Mouse (Mus musculus) gastrocnemius, postnatal 36 days (tissue): ENCODE data around the gene Fam120a. TPM values are rescaled to one million over a fixed set of nuclear protein-coding genes. Genes with fewer than 3 reads are reported as not detected.

Experiments
- DNase-seq, 2 experiments: peaks; one replicate each; pipeline ENCODE4 v3.0.0; 2022
- intact Hi-C: fragments of 180-260 bp; cut with DNase I; formaldehyde crosslinking; loops from one replicate; pipeline ENCODE4 v1.15.1; 2025
- long read RNA-seq, 2 experiments: library from polyadenylated mRNA; stranded (forward); transcript quantifications; one replicate each; pipeline ENCODE4 v2.0.0; 2021
- total RNA-seq, 2 experiments: library from RNA; stranded (reverse); gene quantifications; 2 replicates each; pipeline ENCODE4 v1.2.3; 2021

The Fam120a gene
- total RNA-seq = 100 to 1,000 TPM in 1 of 2 experiments, 10 to 100 TPM in 1; 99.8 to 105 TPM
- long read RNA-seq, experiment 1, full-length matches to known transcripts = 9 of 33 reads
- long read RNA-seq, experiment 1, partial matches to known transcripts = 11 of 33 reads
- long read RNA-seq, experiment 1, other reads (novel, unspliced or antisense) = 13 of 33 reads
- long read RNA-seq, experiment 2, full-length matches to known transcripts = 9 of 35 reads
- long read RNA-seq, experiment 2, partial matches to known transcripts = 19 of 35 reads
- long read RNA-seq, experiment 2, other reads (novel, unspliced or antisense) = 7 of 35 reads

GRCm38 (mm10) chr13:48967956-48968749 lies at the start of gene Fam120a:
Gene Fam120a (minus strand): TSS chr13:48968017.
- intact Hi-C loops = loop anchor here (5.0 kb wide), 1 partner anchor 91 kb away; no protein-coding TSS in a partner anchor
- peak; percentile 77 to 83 for DNase-seq

- DNase-seq = no peak
- intact Hi-C loops = loop anchor here (10.0 kb wide), 1 partner anchor 363 kb away; no protein-coding TSS in a partner anchor
Measured at GRCm38 (mm10) chr13:49017375-49017774, 49.6 kb upstream of the Fam120a start.

DNA sequence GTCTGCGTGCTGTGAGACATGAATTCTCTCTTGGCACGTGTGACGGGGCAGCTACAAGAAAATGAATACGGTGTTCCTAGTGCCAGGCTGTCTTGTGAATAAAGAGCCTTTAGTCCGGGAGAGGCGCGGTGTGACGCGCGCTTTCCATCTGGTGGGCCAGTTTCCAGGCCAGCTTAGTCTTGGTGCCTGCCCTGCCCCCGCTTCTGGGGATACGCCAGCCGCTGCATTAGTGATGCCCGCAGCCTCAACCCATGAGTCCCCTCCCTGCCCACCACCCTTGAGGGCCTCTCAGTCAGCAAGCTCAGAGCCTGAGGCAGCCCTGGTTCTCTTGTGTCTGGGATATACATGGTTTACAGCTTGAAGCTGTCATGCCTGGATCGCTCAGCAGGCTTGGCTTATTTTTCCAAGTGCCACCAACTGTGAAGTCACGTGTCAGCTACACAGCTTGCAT lies 48.5 kb upstream of the Fam120a start:
- DNase-seq = peak; percentile 51 to 56
- intact Hi-C loops = loop anchor here (10.0 kb wide), 1 partner anchor 362 kb away; no protein-coding TSS in a partner anchor

DNA sequence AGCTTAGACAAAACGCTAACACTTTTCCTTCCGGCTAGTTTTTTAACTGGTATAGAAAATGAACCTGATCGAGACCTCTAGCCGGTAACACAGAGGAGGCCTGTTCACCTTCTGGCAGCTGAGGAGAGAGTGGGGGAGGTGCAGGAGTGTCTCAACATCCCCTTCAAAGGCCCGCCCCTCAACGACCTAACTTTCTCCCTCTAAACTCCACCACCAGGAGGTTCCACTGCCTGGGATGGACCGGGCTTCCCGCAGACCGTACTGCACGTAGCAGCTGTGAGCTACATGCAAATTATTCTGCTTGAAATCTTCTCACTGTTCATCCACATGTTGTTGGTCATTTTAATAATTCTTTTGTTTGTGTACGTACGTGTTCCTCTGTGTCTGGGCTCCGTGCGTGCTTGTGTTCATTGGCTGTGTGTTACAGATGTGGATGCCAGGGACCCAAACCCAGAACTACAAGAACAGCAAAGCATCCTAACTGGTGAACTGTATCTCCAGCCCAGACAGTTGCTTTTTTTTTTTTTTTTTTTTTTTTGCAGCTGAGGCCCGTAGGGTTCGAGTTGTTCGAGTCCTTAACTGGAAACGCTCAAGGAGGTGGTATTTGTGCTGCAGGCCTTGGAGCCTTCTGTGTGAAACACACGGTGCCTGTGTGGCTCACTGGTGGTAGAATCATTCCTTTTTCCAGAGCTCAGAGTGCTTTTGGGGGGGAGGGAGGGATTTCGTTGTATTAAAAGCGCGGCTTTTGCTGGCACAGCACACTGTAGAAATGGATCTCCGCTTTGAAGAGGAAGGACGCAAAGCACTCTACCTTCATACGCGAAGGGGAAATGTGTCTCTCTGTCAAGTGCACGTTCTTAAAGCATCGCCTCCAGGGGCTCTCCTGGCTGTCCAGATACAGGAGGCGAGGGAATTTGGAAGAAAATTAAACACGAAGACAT lies 47.8 kb upstream of the Fam120a start:
- intact Hi-C loops = loop anchor here (10.0 kb wide), 1 partner anchor 361 kb away; no protein-coding TSS in a partner anchor
- DNase-seq = no peak

- DNase-seq = no peak
- intact Hi-C loops = loop anchor here (10.0 kb wide), 1 partner anchor 358 kb away; no protein-coding TSS in a partner anchor
Measured at GRCm38 (mm10) chr13:49013206-49013794, 45.5 kb upstream of the Fam120a start.

- intact Hi-C loops = no loop called here
- no peak for DNase-seq
Measured at GRCm38 (mm10) chr13:49001691-49002090, 33.9 kb upstream of the Fam120a start.

DNA sequence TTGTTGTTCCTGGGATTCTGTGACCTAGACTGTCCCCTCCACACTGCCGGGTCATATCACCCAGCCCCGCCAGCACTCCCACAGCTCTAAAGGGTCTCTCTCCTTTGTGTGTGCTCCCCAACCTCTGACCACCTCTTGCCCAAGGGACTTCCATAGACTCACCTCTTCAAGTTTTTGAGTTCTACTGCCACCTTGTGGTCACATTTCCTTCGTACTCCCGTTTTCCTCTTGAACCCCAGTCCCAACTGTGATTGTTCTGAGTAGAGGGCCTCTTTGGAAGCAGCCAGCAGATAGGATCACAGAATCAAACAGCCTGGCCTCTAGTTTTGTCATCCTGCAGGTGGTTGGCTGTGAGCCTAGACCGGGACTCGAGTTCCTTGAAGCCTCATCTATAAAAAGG lies 30.8 kb upstream of the Fam120a start:
- intact Hi-C loops = loop anchor here (5.0 kb wide), 2 partner anchors 86 to 101 kb away; no protein-coding TSS in a partner anchor
- peak in 1 of 2 experiments; percentile 29 for DNase-seq

- intact Hi-C loops = loop anchor here (5.0 kb wide), 2 partner anchors 84 to 99 kb away; no protein-coding TSS in a partner anchor
- no peak for DNase-seq
Measured at GRCm38 (mm10) chr13:48996731-48997130, 28.9 kb upstream of the Fam120a start.

GRCm38 (mm10) chr13:48994903-48995302 lies 27.1 kb upstream of the Fam120a start:
- intact Hi-C loops = loop anchor here (5.0 kb wide), 2 partner anchors 83 to 98 kb away; no protein-coding TSS in a partner anchor
- DNase-seq = no peak

- intact Hi-C loops = no loop called here
- no peak for DNase-seq
Measured at GRCm38 (mm10) chr13:48992914-48993313, 25.1 kb upstream of the Fam120a start.

GRCm38 (mm10) chr13:48990138-48990537 lies 22.3 kb upstream of the Fam120a start:
- DNase-seq = no peak
- intact Hi-C loops = no loop called here

GRCm38 (mm10) chr13:48982482-48983098 lies 14.8 kb upstream of the Fam120a start:
- DNase-seq = no peak
- intact Hi-C loops = no loop called here

GRCm38 (mm10) chr13:48979069-48979468 lies 11.3 kb upstream of the Fam120a start:
- DNase-seq = no peak
- intact Hi-C loops = no loop called here

DNA sequence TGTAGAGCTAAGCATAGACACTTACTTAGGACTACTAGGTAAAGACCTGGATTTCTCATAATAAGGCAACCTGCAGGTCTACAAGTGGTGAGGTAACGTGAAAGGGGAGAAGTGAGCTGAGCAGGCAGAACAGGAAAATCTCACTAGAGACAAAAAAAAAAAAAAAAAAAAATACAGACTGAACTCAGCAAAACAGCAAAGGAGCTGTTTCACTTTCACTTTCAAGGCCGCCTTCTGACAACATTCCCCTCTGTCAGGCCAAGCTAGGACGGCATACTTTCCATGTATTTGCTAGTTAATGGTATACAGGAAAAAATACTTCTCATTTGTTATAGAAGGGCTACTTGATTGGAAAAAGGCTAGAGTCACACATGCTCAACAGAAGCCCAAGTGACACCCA lies 10.0 kb upstream of the Fam120a start:
- DNase-seq = no peak
- intact Hi-C loops = no loop called here

DNA sequence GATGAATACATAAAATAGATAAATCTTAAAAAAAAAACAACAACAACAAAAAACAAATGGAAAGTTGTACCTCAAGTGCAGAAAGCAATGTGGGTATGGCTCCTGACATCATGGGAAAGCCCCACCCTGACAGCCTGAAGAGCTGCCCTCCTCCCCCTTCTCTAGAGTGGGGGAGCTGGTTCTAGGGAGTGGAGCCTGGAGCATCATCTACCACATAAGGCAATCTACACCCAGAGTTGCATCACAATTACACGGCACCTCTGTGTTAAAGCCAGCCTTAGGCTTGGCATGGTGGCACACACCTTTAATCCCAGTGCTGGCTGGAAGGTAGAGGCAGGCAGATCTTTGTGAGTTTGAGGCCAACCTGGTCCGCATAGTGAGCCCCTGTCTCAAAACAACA lies 6.9 kb upstream of the Fam120a start:
- intact Hi-C loops = no loop called here
- no peak for DNase-seq

DNA sequence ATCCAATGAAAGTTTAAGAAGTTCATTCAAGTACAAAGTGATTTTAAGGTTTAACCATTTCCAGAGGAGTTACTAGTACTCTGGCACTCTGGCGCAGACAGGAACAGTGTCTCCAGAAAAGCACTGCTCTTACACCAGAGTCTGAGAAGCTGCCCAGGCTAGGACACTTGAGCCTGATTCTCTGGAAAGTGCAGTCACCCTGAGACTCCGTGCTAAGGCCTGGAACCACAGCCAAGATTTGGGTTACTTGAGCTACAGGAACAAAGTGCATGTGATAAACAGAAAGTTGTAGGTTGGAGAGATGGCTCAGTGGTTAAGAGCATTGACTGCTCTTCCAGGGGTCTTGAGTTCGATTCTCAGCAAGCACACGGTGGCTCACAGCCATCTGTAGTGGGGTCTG lies 6.4 kb upstream of the Fam120a start:
- no peak for DNase-seq
- intact Hi-C loops = no loop called here

- DNase-seq = no peak
- intact Hi-C loops = no loop called here
Measured at GRCm38 (mm10) chr13:48973231-48973630, 5.4 kb upstream of the Fam120a start.

- no peak for DNase-seq
- intact Hi-C loops = no loop called here
Measured at GRCm38 (mm10) chr13:48971033-48971432, 3.2 kb upstream of the Fam120a start.

- DNase-seq = no peak
- intact Hi-C loops = no loop called here
Measured at GRCm38 (mm10) chr13:48970566-48970965, 2.7 kb upstream of the Fam120a start.
